Mouse (Mus musculus) B cell, adult (primary cell): ENCODE data around the gene Pip5k1c. TPM values are rescaled to one million over a fixed set of nuclear protein-coding genes. Genes with fewer than 3 reads are reported as not detected.

ENCODE experiments used
- total RNA-seq: library from RNA; stranded (reverse); gene quantifications from 4 replicates; pipeline ENCODE4 v1.2.4, GENCODE M21; 2023; ENCODE audit not compliant: inconsistent age

Pip5k1c gene
- 150 to 166 TPM (median 155 TPM) in 4 replicates for total RNA-seq

GRCm38 (mm10) chr10:81292554-81293333 lies at the start of gene Pip5k1c:
Gene Pip5k1c (plus strand): TSS chr10:81292963.

GRCm38 (mm10) chr10:81252424-81253419 lies 40.0 kb upstream of the Pip5k1c start, which contains the start of gene Matk:
Gene Matk (plus strand): TSS chr10:81252935.

GRCm38 (mm10) chr10:81266211-81267105 lies 26.3 kb upstream of the Pip5k1c start, which contains the start of the genes Mrpl54 and Apba3:
Gene Mrpl54 (minus strand): TSS chr10:81266934.
Gene Apba3 (plus strand): TSS chr10:81266960.

GRCm38 (mm10) chr10:81291511-81292104 lies 1.2 kb upstream of the Pip5k1c start, which contains the start of gene Tjp3:
Gene Tjp3 (minus strand): TSS chr10:81291581.

GRCm38 (mm10) chr10:81320550-81321347 lies 28.0 kb downstream of the Pip5k1c start, which contains the start of gene Cactin:
Gene Cactin (plus strand): TSS chr10:81321103.

GRCm38 (mm10) chr10:81328386-81328785 lies 35.6 kb downstream of the Pip5k1c start, which contains the start of gene Tbxa2r:
Gene Tbxa2r (plus strand): TSS chr10:81328731.

GRCm38 (mm10) chr10:81342686-81343505 lies 50.1 kb downstream of the Pip5k1c start, which contains the start of gene Gipc3:
Gene Gipc3 (minus strand): TSS chr10:81343266.

GRCm38 (mm10) chr10:81350351-81351063 lies 57.7 kb downstream of the Pip5k1c start, which contains the start of gene Hmg20b:
Gene Hmg20b (minus strand): TSS chr10:81350480.

GRCm38 (mm10) chr10:81356991-81357844 lies 64.5 kb downstream of the Pip5k1c start, which contains the start of gene Mfsd12:
Gene Mfsd12 (plus strand): TSS chr10:81357491.

GRCm38 (mm10) chr10:81365672-81366476 lies 73.1 kb downstream of the Pip5k1c start, which contains the start of gene 4930404N11Rik:
Gene 4930404N11Rik (minus strand): TSS chr10:81365816.

Other genes starting within 250 kb of the Pip5k1c start
- 62.6 to 68.2 TPM (median 64.7 TPM) in 4 replicates for gene Sgta, start 232.8 kb upstream of the Pip5k1c start, total RNA-seq
- gene Thop1, start 222.9 kb upstream of the Pip5k1c start, total RNA-seq, result 17.0 to 20.3 TPM (median 17.5 TPM) in 4 replicates
- gene Creb3l3, start 194.1 kb upstream of the Pip5k1c start, total RNA-seq, result not detected in 4 replicates
- 129 to 154 TPM (median 146 TPM) in 4 replicates for gene Map2k2, start 187.0 kb upstream of the Pip5k1c start, total RNA-seq
- gene Zbtb7a, start 157.7 kb upstream of the Pip5k1c start, total RNA-seq, result 96.3 to 108 TPM (median 102 TPM) in 4 replicates
- 56.6 to 67.0 TPM (median 64.0 TPM) in 4 replicates for gene Pias4, start 125.0 kb upstream of the Pip5k1c start, total RNA-seq
- gene Eef2, start 116.3 kb upstream of the Pip5k1c start, total RNA-seq, result 2,010 to 2,056 TPM (median 2,036 TPM) in 4 replicates
- 75.8 to 91.0 TPM (median 85.2 TPM) in 4 replicates for gene Dapk3, start 110.0 kb upstream of the Pip5k1c start, total RNA-seq
- gene 4930442H23Rik, start 109.1 kb upstream of the Pip5k1c start, total RNA-seq, result not detected in 4 replicates
- not detected in 4 replicates for gene Nmrk2, start 90.9 kb upstream of the Pip5k1c start, total RNA-seq
- gene Atcay, start 62.1 kb upstream of the Pip5k1c start, total RNA-seq, result not detected in 4 replicates
- 2.6 to 7.2 TPM (median 4.5 TPM) in 4 replicates for gene Zfr2, start 59.8 kb upstream of the Pip5k1c start, total RNA-seq
- 22.2 to 31.3 TPM (median 26.5 TPM) in 4 replicates for gene Matk, start 40.0 kb upstream of the Pip5k1c start, total RNA-seq
- 128 to 138 TPM (median 136 TPM) in 4 replicates for gene Mrpl54, start 26.0 kb upstream of the Pip5k1c start, total RNA-seq
- gene Apba3, start 26.0 kb upstream of the Pip5k1c start, total RNA-seq, result 41.2 to 44.0 TPM (median 42.6 TPM) in 4 replicates
- 12.7 to 18.0 TPM (median 17.5 TPM) in 4 replicates for gene Tjp3, start 1.4 kb upstream of the Pip5k1c start, total RNA-seq
- gene Cactin, start 28.1 kb downstream of the Pip5k1c start, total RNA-seq, result 45.1 to 49.2 TPM (median 46.9 TPM) in 4 replicates
- 3.0 to 4.6 TPM (median 3.8 TPM) in 4 replicates for gene Tbxa2r, start 35.8 kb downstream of the Pip5k1c start, total RNA-seq
- 0.42 to 1.0 TPM (median 0.82 TPM) in 4 replicates for gene Gipc3, start 50.3 kb downstream of the Pip5k1c start, total RNA-seq
- gene Hmg20b, start 57.5 kb downstream of the Pip5k1c start, total RNA-seq, result 64.5 to 77.9 TPM (median 72.9 TPM) in 4 replicates
- 9.2 to 15.5 TPM (median 12.6 TPM) in 4 replicates for gene Mfsd12, start 64.5 kb downstream of the Pip5k1c start, total RNA-seq
- gene 4930404N11Rik, start 72.9 kb downstream of the Pip5k1c start, total RNA-seq, result 5.8 to 7.9 TPM (median 7.7 TPM) in 4 replicates
- 38.8 to 48.3 TPM (median 46.2 TPM) in 4 replicates for gene Fzr1, start 85.6 kb downstream of the Pip5k1c start, total RNA-seq
- gene Dohh, start 91.5 kb downstream of the Pip5k1c start, total RNA-seq, result 33.2 to 44.7 TPM (median 38.4 TPM) in 4 replicates
- 1.4 to 2.8 TPM (median 1.9 TPM) in 4 replicates for gene Gm48551, start 91.5 kb downstream of the Pip5k1c start, total RNA-seq
- 1.8 to 11.0 TPM (median 4.5 TPM) in 4 replicates for gene Gm48552, start 96.0 kb downstream of the Pip5k1c start, total RNA-seq
- 4.3 to 7.4 TPM (median 6.4 TPM) in 4 replicates for gene Smim24, start 100.1 kb downstream of the Pip5k1c start, total RNA-seq
- 15.2 to 21.2 TPM (median 16.2 TPM) in 4 replicates for gene Nfic, start 162.7 kb downstream of the Pip5k1c start, total RNA-seq
- gene Celf5, start 189.7 kb downstream of the Pip5k1c start, total RNA-seq, result 0.13 TPM in 1 of 4 replicates, not detected in the others
- 110 to 118 TPM (median 115 TPM) in 4 replicates for gene Ncln, start 203.4 kb downstream of the Pip5k1c start, total RNA-seq
- 50.5 to 55.7 TPM (median 53.1 TPM) in 4 replicates for gene S1pr4, start 207.2 kb downstream of the Pip5k1c start, total RNA-seq
- 5.7 to 6.9 TPM (median 6.4 TPM) in 4 replicates for gene Gna15, start 231.3 kb downstream of the Pip5k1c start, total RNA-seq